Mouse (Mus musculus) frontal cortex, adult (tissue): ENCODE data around the gene Timm8b.
A peak's percentile ranks its signal among the peaks of the same experiment; 100 is the strongest.

ENCODE experiments used
- ATAC-seq: cut with Nextera tagmentation; 2 replicates; pipeline ENCODE4 v1.9.2; 2017; ENCODE audit warnings: mild to moderate bottlenecking, moderate library complexity, mixed read lengths; ENCODE audit not compliant: low TSS enrichment

The Timm8b gene

DNA sequence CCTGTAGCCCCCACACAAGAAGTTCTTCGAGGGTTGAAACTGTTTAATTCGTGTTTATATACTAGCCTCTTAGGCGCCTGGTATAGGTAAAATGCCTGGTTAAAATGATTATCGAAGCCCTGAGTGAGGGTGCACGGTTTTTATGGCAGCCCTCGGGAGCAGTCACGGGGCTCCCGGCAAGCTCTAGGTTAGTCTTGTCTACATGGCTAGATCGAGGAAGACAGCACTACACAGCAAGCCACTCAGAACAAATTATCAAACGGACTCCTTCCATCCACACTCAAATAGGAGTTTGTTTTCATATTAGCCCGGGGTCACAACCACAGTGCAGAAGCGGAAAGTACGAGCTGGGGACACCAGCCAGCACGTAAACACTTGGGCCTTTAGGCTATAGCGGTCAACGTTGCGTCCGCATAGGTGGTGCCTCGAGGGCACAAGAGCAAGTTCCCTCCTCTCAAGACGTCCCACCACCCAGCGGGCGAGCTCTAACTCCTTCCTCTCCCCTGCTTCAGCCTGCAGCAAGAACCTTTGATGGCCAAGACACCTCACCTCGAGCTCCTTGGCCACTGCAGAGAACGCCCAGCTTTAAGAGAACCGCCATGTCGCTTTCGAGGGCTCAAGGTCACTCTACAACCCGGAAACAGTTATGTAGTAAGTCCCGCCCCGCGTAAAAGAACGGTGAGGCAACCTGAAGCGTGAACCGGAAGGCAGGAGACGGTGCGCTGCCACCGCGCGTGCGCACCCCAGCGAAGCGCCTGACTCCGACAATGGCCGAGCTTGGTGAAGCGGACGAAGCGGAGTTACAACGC is at the start of gene Timm8b, which contains the start of gene Sdhd:
Gene Timm8b (plus strand): TSS at position 722 of the 809 bp plus-strand sequence.
Gene Sdhd (minus strand): TSS at position 624 of the 809 bp plus-strand sequence.
- ATAC-seq = peak; percentile 98

DNA sequence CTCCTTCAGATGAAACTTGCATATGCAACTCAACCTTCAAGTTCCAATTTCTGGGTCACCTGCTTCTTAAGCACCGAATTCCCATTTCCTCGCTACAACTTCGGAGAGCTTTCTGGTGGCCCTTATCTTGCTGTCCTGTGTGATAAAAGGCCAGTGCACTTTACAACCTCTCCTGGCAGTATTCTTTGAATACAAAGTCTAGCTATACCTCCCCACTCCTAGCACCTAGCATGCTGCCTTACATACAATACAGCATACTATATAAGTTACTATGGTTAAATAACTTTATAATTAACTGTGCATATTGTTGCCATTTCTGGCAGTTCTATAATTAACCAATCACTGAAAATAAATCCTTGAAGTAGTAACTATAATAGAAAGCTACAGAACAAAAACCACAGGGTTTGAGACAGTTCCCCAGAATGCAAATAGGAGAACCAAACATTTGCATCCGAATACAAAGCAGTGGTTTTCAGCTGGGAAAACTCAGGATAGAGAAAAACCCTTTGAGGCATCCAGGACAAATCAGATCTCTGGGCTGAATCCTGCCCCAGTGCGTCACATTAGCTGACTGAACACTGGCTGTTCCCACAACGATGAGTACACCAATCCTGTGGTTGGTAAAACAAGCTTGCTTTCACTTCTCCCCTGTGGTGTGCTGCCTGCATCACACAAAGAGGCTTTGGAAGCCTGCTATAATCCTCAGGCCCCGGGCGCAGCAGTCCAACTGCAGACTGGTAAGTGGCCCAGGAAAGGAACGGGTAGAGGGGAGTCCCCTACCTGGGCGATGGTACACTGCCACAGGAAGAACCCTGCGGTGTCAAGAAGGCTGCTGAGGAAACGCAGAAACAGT is 49.2 kb upstream of the Timm8b start, which contains the start of gene Il18:
Gene Il18 (plus strand): TSS at position 587 of the 853 bp plus-strand sequence.
- peak; percentile 100 for ATAC-seq

DNA sequence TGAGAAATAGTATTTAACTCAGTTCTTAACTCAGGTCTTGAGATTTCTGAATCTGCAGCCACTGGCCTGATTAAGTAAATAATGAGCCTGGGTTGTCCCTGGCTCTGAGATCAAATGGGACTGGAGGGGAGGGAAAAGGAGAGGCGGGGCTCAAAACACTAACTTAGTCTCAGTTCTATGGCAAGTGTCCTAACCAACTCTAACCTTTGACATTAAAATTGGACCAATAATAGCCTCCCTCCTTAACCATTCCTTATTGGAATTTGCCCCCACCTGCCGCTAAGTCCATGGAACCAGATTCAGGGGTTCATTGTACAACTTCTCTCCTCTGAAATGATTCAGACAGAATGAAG is 48.6 kb upstream of the Timm8b start, which contains the start of gene Bco2:
Gene Bco2 (minus strand): TSS at position 88 of the 353 bp plus-strand sequence.
- peak; percentile 36 for ATAC-seq

DNA sequence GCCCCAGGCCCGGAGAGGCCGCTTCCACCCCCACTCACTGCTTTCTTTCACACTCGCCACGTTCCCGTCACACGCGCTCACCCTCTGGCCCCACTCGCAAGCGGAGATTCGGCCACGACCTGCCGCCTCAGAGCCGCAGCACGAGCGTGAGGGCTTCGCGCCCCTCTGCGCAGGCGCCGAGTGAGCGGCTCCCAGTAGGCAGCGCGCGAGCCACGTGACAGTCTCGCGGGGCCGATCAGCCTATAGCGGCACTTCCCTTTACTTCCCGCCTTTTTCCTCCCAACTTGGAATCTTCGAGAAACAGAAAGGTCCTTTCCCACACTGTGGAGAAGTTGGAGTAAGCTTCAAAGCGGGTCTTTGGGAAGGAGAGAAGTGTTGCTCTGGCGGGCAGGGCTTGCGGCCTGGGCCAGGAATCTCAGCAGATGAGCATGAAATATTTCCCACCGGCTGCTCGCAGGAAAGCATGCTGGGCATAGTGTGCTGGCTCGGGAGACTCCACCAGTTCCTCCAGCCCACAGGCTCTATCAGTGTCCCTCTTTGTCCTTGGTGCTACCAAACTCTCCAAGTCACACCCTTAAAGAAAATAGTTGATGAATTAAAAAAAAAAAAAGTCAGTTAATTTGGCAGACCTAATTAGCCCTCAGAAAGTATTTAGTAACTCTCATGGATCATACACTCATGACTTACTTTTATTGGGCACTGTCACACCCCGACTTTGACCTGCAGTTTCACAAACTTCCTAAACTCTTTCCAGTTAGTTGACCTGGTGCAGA is 42.4 kb upstream of the Timm8b start, which contains the start of gene Tex12:
Gene Tex12 (minus strand): TSS at position 181 of the 773 bp plus-strand sequence.
- ATAC-seq = no peak

DNA sequence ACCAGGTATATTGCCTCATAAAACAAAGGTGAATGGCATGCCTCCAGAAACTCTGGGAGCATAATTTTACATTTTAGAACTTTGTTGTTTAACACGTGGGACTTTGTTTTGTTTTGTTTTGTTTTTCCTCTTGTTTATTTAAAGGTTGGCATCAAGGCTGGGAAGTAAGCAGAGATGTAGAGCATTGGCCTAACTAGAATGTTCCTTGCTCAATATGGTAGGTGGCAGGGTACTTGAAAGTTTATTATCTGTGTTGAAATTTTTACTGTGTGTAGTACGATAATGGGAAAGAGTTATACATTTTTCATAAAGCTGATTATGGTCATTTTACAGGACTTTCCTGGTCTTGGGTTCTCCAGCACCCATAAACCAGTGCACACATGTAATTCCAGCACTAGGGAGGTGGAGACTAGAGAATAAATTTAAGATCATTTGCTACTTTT is 41.8 kb upstream of the Timm8b start:
- ATAC-seq = no peak

DNA sequence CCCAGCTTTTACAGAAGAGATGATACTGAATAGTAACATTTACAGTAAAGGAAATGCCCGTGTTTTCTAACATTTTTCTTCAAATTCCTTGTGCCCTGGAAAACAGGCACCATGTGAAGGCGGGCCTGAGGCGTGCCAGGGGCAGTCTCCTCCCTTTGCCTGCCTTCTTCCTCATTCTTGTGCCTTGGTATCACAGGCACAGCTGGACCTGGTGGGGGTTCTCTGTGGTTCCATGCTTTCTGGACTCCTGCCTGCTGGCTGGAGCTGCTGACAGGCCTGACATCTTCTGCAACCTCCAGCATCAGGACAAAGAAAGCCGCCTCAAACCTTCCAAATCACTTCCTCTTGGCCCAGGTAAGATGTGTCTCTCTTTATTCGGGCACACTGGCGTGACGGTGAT is 38.5 kb upstream of the Timm8b start:
- ATAC-seq = no peak

DNA sequence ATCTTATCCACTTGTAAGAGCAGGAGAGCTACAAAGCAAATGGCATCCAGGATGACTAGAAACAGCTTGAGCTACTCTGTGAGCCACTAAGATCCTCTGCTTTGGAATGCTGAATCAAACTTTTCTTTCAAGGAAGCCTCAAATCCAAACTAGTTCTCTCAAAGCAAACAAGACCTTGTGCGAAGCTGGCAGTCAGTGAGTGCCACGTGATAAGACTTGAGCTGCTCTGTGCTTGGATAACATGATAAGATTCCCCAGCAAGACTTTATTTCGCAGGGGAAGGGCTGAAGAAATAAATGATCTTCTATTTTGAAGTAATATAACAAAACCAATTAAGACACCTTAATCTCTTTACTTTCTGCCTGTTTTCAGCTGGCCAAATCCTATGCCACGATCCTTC is 37.8 kb upstream of the Timm8b start:
- no peak for ATAC-seq

DNA sequence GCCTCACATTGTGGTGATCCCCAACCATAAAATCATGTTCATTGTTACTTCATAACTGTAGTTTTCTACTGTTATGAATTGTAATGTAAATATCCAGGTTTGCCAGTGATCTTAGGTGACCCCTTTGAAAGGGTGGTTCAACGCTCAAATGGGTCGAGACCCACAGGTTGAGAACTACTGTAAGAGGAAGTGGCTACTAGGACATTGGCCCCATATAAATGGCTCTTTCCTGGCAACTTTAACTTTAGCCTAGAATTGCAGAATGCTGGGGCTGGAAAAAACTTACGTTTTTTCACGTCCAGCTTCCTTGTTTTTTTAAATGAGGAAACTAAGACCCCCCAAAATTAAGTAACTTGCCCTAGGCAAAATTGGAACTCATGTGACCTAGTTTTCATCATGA is 36.3 kb upstream of the Timm8b start:
- no peak for ATAC-seq

DNA sequence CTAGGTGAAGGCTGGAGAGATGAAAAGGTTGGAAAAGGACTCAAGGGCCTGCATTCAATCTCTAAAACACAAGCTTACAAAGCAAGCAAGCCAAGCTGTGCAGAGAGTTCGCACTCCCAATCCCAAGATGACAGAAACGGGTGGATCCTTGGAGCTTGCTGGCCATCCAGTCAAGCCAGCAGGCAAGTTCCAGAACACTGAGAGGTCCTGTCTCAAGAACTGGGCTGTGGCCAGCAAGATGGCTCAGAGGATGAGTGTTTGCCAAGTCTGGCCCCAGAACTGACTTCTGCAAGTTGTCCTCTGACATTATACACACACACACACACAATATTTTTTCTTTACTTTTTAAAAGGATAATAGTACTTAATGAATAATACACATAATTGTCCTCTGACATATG is 35.8 kb upstream of the Timm8b start:
- no peak for ATAC-seq

DNA sequence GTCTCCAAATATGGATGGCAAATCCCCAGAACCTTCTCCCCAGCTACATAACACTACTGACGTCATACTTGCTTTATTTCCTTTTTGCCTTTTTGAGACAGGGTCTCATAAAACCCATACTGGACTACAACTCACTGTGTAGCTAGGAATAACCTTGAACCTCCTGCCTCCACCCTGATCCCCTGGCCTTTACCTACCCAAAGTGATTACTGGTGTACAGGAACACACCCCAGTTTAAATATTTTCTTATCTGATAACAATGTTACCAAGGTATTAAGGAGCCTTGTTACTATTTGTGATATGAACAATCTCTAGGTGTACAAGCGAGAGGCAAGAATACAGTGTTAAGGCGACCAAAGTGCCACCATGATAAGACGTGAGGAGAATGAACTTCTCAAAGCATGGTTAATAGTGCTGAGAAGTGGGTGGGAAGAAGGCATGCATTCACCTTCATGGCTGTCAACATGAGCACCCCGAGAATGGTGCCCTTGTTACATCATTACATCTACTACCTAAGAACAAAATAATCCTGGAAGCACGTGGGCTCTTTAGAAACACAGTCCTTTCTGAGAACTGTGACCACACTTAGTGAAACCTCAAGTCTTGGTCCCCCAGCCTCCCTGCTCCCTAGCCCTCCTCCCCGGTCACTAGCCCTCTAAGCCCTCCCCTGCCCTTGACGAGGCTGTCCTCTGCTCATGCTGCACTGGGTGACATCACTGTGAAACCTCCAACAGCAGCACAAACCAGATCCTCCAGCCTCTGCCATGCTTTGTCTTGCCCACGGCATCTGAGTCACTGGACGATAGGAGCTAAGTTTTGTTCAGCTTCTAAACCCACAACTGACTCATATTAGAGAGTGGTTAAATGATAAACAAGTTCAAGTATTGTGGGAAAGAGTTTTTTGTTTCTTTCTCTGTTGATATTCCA is 33.8 kb upstream of the Timm8b start:
- ATAC-seq = no peak

DNA sequence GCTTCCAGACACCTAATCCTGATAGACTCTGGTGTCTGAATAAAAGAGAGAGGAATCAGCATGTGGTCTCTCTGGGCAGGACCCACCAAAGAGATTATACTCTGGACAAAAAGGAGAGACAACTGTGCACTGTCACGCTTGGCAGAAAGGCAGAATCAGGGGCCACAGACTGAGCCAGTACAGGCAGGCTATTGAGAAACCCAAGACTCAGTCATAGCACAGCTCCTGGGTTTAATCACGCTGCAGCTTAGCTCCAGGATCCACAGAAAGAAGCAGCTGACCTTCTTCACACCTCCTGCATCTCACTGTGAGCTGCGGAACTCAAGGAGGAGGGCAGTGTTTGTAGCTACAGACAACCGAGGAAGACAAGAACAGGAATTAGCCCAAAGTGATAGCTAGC is 23.3 kb upstream of the Timm8b start:
- no peak for ATAC-seq

DNA sequence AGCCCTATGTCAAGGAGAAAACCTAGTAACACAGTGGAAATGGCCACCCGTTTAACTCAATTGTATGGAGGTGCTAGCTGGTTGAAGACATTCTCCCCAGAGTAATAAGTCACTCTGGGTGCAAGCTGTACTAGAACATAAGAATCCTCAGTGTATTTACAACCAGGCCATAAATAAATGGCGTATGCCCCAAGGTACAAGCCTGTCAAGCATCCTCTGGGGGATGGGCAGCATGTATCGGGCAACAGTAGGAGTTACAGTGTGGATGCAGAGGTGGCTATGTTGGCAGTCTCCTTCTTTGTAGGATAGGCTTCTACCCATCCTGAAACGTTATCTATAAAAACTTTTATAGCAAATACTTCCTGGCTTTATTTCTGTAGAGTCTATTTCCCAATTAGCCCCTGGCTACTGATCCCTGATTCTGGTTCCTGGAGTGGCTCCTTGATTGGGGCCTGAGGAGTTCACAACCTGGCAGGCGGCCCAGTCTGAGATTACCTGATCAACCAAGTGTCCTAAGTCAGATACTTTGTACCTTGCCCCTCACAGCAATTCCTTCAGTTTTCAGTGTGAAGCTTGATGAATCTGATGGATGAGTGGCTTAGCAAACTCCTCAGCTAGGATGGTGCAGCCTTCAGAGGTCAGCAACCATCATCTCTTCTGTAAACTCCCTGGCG is 18.4 kb upstream of the Timm8b start:
- no peak for ATAC-seq

DNA sequence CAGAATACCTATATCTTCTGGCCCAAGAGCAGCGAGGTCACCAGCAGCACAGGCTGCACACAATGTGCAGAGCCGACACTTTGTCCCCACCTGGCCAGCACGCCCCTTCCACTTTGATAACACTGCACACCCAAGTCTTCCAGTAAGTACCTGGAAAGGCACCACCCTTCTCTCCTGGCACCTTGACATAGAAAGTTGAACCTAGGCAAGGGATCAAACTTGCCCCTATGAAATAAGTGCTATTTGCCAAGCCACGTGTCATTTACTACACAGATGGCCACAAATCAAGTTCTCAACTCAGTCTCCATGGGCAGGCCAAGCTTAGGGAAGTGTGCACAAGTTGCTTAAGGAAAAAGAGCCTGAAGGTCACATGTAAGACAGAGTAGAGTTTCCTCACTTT is 16.8 kb upstream of the Timm8b start:
- ATAC-seq = no peak

DNA sequence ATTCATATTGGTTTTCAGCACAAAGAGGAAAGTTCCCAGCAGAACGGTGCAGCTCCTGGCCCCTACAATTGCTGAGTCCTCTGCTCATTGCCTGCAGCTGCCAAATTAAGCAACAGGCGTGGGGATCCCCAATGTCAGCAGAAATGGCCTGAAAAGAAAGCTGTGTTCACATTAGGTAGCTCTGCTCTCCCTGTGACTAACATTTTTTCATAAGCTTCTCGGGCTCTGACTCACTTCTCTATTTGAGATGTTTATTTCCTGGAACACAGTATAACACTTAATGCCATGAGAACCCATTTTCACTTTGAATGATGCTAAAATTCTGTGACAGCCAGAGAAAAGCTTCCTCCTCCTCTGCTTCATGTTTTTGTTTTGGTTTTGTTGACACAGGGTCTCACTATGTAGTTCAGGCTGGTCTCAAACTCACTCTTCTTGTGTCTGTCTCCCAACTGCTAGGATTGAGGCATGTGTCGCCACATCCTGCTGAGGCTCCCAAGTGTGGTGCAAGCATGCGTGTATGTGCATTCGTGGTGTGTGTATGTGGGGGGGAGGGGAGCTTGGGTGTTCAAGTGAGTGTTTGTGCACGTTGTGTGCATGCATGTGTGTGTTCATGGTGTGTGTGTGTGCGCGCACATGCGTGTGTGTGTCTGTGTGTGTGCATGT is 12.7 kb upstream of the Timm8b start:
- ATAC-seq = peak; percentile 20; the same call in 1 of the 2 replicates

DNA sequence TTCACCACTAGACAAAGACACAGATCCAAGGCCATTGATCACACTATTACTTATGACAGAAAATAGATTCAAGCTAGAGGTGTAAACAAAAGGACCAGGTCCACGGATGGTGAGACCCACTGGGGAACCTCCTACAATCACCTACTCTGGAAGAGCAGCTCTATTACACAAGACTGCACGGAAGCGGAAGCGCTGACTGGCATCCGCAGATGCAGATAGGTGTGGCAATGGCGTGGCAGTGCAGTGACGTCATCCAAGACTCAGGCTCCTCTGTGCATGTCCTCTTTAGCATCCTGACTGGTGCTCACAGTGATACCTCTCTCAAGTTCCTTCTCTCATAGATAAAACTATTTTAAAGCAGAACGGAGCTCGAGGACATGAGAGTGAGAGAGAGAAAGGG is 10.8 kb upstream of the Timm8b start:
- no peak for ATAC-seq

DNA sequence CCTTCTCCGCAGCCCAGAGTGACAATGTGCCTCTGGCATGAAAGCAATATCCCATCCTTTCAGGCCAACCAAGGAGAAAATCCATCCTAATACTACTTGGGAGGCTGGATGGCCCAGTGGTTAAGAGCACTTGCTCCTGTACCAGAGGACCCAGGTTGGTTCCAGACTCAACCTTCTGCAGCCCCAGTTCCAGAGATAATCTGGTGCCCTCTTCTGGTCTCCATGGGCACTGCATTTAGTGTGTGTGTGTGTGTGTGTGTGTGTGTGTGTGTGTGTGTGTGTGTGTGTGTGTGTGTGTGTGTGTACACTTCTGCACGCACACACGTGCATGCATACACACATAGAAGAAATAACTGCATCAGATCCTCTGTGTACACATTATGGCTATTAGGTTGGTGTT is 10.2 kb upstream of the Timm8b start:
- ATAC-seq = no peak

DNA sequence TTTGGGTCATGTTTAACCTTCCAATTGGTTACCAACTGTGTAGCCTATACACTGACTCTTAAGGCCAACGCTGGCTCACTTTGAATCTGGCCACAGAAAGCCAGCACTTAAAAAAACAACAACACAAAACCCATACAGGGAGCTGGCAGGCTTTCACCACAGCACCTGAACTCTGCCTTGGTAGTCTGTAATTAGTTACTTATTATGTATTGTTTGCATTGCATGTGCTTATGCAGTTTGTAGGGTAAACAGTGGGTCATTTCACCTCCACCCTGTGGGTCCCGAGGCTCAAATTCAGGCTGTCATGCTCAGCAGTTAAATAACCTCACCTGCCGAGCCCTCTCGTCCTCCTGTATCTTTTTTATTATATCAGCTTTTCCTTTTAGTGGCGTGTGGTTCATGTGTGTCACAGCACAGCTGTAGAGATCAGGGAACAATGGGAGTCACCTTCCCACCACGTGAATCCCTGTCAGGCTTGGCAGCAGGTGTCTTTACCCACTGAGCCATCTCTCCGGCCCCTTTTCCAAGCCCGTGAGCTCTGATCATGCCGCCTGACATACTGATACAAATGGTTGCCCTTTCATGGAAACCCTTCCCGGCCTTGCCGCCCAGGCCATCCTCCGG is 8.8 kb upstream of the Timm8b start:
- no peak for ATAC-seq

DNA sequence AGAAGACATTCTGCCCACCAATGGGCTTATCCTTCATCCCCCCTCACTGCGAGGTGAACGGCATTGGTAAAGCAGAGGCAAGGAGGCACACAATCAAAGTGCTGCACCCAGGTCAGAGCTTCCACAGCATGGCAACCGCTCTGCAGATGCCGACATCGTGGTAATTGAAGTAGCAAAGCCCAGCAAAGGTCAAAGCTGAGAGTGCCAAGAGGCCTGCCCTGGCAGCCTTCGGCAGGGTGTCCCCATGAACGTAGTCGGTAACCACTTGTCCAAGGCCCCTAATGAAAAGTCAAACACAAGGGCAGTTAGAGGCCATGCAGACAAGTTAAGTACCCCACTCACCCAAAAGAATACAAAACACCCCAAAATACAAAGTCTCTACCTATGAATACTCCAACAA is 6.7 kb upstream of the Timm8b start:
- no peak for ATAC-seq

DNA sequence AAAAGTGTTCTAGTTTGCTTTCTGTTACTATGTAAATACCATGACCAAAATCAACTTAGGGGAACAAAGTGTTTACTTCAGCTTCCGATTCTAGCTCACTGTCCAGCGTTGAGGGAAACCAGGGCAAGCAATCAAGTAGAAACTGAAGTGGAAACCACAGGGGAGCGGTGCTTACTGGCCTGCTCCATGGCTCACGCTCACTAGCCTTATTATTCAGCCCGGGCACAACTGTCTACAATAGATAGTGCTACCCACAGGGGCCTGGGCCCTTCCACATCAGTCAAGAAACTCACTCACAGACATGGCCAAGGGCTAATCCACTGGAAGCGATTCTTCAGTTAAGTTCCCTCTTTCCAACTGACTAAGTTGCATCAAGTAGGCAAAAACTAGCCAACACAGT is 2.2 kb upstream of the Timm8b start:
- no peak for ATAC-seq
